8 mouse cellular contexts compared by ENCODE assay signal in the genomic region with DNA sequence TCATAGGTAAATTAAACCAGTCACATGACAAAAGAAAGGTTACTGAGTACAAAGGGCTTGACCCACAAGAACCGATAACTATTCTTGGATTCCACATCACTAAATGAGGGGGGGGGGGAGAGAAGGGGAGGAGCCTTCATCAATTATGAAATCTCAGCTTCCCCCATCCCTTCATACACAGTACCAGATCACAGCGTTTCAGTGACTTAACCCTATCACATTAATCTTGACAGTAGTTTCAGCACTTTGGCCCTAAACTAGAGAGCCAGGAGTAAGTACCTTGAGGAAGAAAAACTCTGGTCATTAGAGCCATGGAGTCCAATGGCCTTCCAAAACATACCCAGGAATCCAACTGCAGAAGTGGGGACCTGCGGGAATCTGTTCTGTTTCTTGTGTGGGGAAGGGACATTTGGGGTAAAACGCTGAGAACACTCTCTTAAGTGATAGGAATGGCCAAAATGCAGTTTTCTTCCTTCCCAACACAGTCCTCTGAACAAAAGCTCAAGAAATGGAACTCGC. TPM values are rescaled to one million over a fixed set of nuclear protein-coding genes. Genes with fewer than 3 reads are reported as not detected.
DNase-seq lines count a peak whose midpoint lies in the region; ATAC-seq and TF ChIP-seq lines count a peak whose summit lies in the region.

No protein-coding gene starts in this region.

- peak overlapping the region; percentile 75 for H3K4me2 ChIP-seq in forebrain, embryonic 13.5 days
- H3K4me2 ChIP-seq in liver, postnatal 0 days (ENCODE audit: low read depth, low read length), result peak overlapping the region; percentile 90

- TF ChIP-seq EP300 in liver, postnatal 0 days (IDR thresholded peaks at IDR 0.05; ENCODE audit: low read depth), result no peak

- peaks cover 23% of the 10 kb centered on the region for H3K36me3 ChIP-seq in heart, embryonic 10.5 days
- peaks cover 17% of the 10 kb centered on the region for H3K36me3 ChIP-seq in forebrain, embryonic 13.5 days (ENCODE audit: poor library complexity, severe bottlenecking)
- peaks cover 3% of the 10 kb centered on the region for H3K36me3 ChIP-seq in liver, postnatal 0 days (replicated peaks; ENCODE audit: insufficient read depth, low read length)

- peak overlapping the region; percentile 99 for H3K27ac ChIP-seq in heart, embryonic 10.5 days
- peak overlapping the region; percentile 86 for H3K27ac ChIP-seq in forebrain, embryonic 13.5 days
- peak overlapping the region; percentile 89 for H3K27ac ChIP-seq in liver, postnatal 0 days (ENCODE audit: low read depth)

- WGBS in heart, embryonic 10.5 days, result 13% methylated on average over 5 of the region's 5 CpGs
- 0% methylated on average over 5 of the region's 5 CpGs for WGBS in forebrain, embryonic 13.5 days
- 11% methylated on average over 5 of the region's 5 CpGs for WGBS in liver, postnatal 0 days (ENCODE audit: insufficient replicate concordance)

- peak overlapping the region; percentile 82 for H3K9ac ChIP-seq in forebrain, embryonic 13.5 days
- H3K9ac ChIP-seq in liver, postnatal 0 days (replicated peaks), result peak overlapping the region; percentile 86

- H3K4me3 ChIP-seq in heart, embryonic 10.5 days, result peak overlapping the region; percentile 83
- peak overlapping the region; percentile 56 for H3K4me3 ChIP-seq in forebrain, embryonic 13.5 days
- peak overlapping the region; percentile 81 for H3K4me3 ChIP-seq in liver, postnatal 0 days (ENCODE audit: low read depth, low read length)

- no peaks in the 10 kb centered on the region for H3K27me3 ChIP-seq in heart, embryonic 10.5 days (ENCODE audit: insufficient read depth, poor library complexity, severe bottlenecking)
- no peaks in the 10 kb centered on the region for H3K27me3 ChIP-seq in forebrain, embryonic 13.5 days
- no peaks in the 10 kb centered on the region for H3K27me3 ChIP-seq in liver, postnatal 0 days (ENCODE audit: insufficient read depth, low read length)

- no peak for TF ChIP-seq CTCF in liver, postnatal 0 days (IDR thresholded peaks at IDR 0.05; ENCODE audit: low read depth)

- no peaks in the 10 kb centered on the region for H3K9me3 ChIP-seq in heart, embryonic 10.5 days
- no peaks in the 10 kb centered on the region for H3K9me3 ChIP-seq in forebrain, embryonic 13.5 days (replicated peaks)
- no peaks in the 10 kb centered on the region for H3K9me3 ChIP-seq in liver, postnatal 0 days (ENCODE audit: low read length)

- DNase-seq in heart, embryonic 10.5 days (ENCODE audit: low spot score), result no peak
- DNase-seq in heart, adult 8-10 months (ENCODE audit: low spot score), result no peak
- DNase-seq in liver, postnatal 0 days, result no peak
- no peak for DNase-seq in adrenal gland, adult 18-20 months (ENCODE audit: low spot score in 2 of 2)
- DNase-seq in Muller cell, postnatal 12 days (ENCODE audit: inconsistent ontology term), result no peak
- no peak for DNase-seq in thymus, postnatal 36 days

- peak; percentile 5 for ATAC-seq in CD4-positive, CD25-positive, alpha-beta regulatory T cell, adult 4 months
- peak; percentile 57 for ATAC-seq in forebrain, embryonic 13.5 days
- peak; percentile 64 for ATAC-seq in liver, postnatal 0 days

- H3K4me1 ChIP-seq in heart, embryonic 10.5 days, result peaks cover 14% of the 10 kb centered on the region; the same call in 1 of the 2 replicates
- H3K4me1 ChIP-seq in forebrain, embryonic 13.5 days, result peaks cover 23% of the 10 kb centered on the region
- H3K4me1 ChIP-seq in liver, postnatal 0 days (ENCODE audit: insufficient read depth), result no peaks in the 10 kb centered on the region

RNA-seq across cellular contexts. Expression of a gene that starts 0.6 kb away (rescaled TPM):
- polyA plus RNA-seq in heart, embryonic 10.5 days (2016; fragmentation: Nextera tagmentation; extraction: Ambion mirVana), result 33.5 and 34.5 TPM in 2 replicates
- 10 to 100 TPM; 13.8 to 17.4 (median 15.6) TPM for total RNA-seq in heart, adult 8-10 months (2022)
- 10 to 100 TPM; 24.5 to 28.5 TPM for polyA plus RNA-seq in CD4-positive, CD25-positive, alpha-beta regulatory T cell, adult 4 months (2017; shearing (Covaris generic))
- 31.0 and 32.1 TPM in 2 replicates for polyA plus RNA-seq in forebrain, embryonic 13.5 days (2015; fragmentation: Nextera tagmentation; extraction: Ambion mirVana)
- polyA plus RNA-seq in liver, postnatal 0 days (2015; fragmentation: Nextera tagmentation; extraction: Ambion mirVana), result 7.3 and 9.2 TPM in 2 replicates
- 10 to 100 TPM; 19.8 to 21.4 TPM for total RNA-seq in adrenal gland, adult 18-20 months (2021)

RNA-seq across cellular contexts. Expression of a gene that starts 47.4 kb away (rescaled TPM):
- polyA plus RNA-seq in heart, embryonic 10.5 days (2016; fragmentation: Nextera tagmentation; extraction: Ambion mirVana), result not detected in 2 replicates
- total RNA-seq in heart, adult 8-10 months (2022), result not detected
- polyA plus RNA-seq in CD4-positive, CD25-positive, alpha-beta regulatory T cell, adult 4 months (2017; shearing (Covaris generic)), result not detected
- not detected in 2 replicates for polyA plus RNA-seq in forebrain, embryonic 13.5 days (2015; fragmentation: Nextera tagmentation; extraction: Ambion mirVana)
- polyA plus RNA-seq in liver, postnatal 0 days (2015; fragmentation: Nextera tagmentation; extraction: Ambion mirVana), result 0.21 and 0.45 TPM in 2 replicates
- under 1 TPM in 1 of 2 experiments, not detected in 1; 0.20 TPM for total RNA-seq in adrenal gland, adult 18-20 months (2021)

Comparison
In these comparisons a context has a peak if more than half of its experiments do, and no peak if none do; other contexts are left out.
1. ATAC-seq: peak in every context shown above with its lines; median percentile 64 in liver, postnatal 0 days; 57 in forebrain, embryonic 13.5 days; 5 in CD4-positive, CD25-positive, alpha-beta regulatory T cell, adult 4 months.